Mouse (Mus musculus) Patski (cell line): Measurements from ENCODE around the gene Irgq. TPM values are rescaled to one million over a fixed set of nuclear protein-coding genes. Genes with fewer than 3 reads are reported as not detected.

ENCODE experiments used
- ATAC-seq: fragments of 100-300 bp; one replicate; pipeline ENCODE4 v1.8.0; 2021
- CTCF ChIA-PET: fragments of 350-600 bp; sonication (Branson Sonifier 250); formaldehyde crosslinking; loops from one replicate; lab custom pipeline; 2022; ENCODE audit warnings: inconsistent platforms; lab: Charles Lee
- POLR2A ChIA-PET: fragments of 350-600 bp; sonication (Branson Sonifier 250); formaldehyde crosslinking; loops from one replicate; lab custom pipeline; 2022; ENCODE audit warnings: antibody characterized with exemption, inconsistent platforms; lab: Charles Lee
- DNase-seq: peaks from one replicate; pipeline ENCODE4 v3.0.0-alpha.2; 2011; ENCODE audit warnings: low read depth, low spot score
- H3K27me3 ChIP-seq: fragments of 371-371 bp; one replicate; pipeline ENCODE4 v1.5.1; 2021
- CTCF ChIP-seq: fragments of 100-300 bp; IDR thresholded peaks from one replicate; pipeline ENCODE4 v1.5.1; 2021
- in situ Hi-C: fragments of 300-500 bp; cut with MboI; formaldehyde crosslinking; loops from 3 replicates; pipeline ENCODE4 v1.11.1; 2018; ENCODE audit warnings: low pct_unique_long_range_greater_than_20kb, mixed read lengths
- polyA plus RNA-seq: library from polyadenylated mRNA; unstranded; gene quantifications from one replicate; pipeline ENCODE4 v1.2.3, GENCODE M21; 2021

The Irgq gene
- polyA plus RNA-seq, 1 experiment from 2014 or later = 28.8 TPM

GRCm38 (mm10) chr7:24499856-24500577 lies 30.5 kb upstream of the Irgq start:
- DNase-seq = no peak
- POLR2A ChIA-PET = no interaction called here

GRCm38 (mm10) chr7:24500929-24501328 lies 29.6 kb upstream of the Irgq start:
- TF ChIP-seq CTCF = no peak
- DNase-seq (no peak), ATAC-seq (no peak)
- in situ Hi-C loops = no loop called here
- ChIA-PET CTCF (interaction anchor here (0.7 to 1.9 kb wide), 3 partner anchors 17 to 165 kb away, joined by 3 to 9 read pairs (median 3); no protein-coding TSS in a partner anchor), POLR2A (no interaction called here)
- no peaks in the 10 kb centered on the region for H3K27me3 ChIP-seq

More at GRCm38 (mm10) chr7:24499856-24500577, 30.5 kb upstream of the Irgq start:
- no peak for ATAC-seq
- H3K27me3 ChIP-seq = no peaks in the 10 kb centered on the region
- in situ Hi-C loops = no loop called here
- CTCF ChIA-PET = interaction anchor here (0.8 to 1.9 kb wide), 2 partner anchors 26 kb away, joined by 3 to 9 read pairs; no protein-coding TSS in a partner anchor
- TF ChIP-seq CTCF = no peak

- no peak for ATAC-seq
Measured at GRCm38 (mm10) chr7:24501492-24501891, 29.0 kb upstream of the Irgq start.

GRCm38 (mm10) chr7:24504004-24504403 lies 26.5 kb upstream of the Irgq start:
- ChIA-PET POLR2A (no interaction called here), CTCF (no interaction called here)
- no peak for TF ChIP-seq CTCF
- ATAC-seq = no peak
- in situ Hi-C loops = no loop called here
- no peaks in the 10 kb centered on the region for H3K27me3 ChIP-seq
- DNase-seq = no peak

More at GRCm38 (mm10) chr7:24501492-24501891, 29.0 kb upstream of the Irgq start:
- CTCF ChIA-PET = interaction anchor here (0.7 to 1.9 kb wide), 3 partner anchors 17 to 166 kb away, joined by 3 to 9 read pairs (median 3); no protein-coding TSS in a partner anchor
- H3K27me3 ChIP-seq = no peaks in the 10 kb centered on the region
- in situ Hi-C loops = no loop called here
- DNase-seq = no peak
- POLR2A ChIA-PET = interaction anchor here (0.7 kb wide), 1 partner anchor 12 kb away, joined by 3 read pairs; no protein-coding TSS in a partner anchor
- no peak for TF ChIP-seq CTCF

GRCm38 (mm10) chr7:24504868-24505267 lies 25.6 kb upstream of the Irgq start:
- ATAC-seq = no peak
- POLR2A ChIA-PET = interaction anchor here (1.2 kb wide), 2 partner anchors 13 to 19 kb away, joined by 3 read pairs; no protein-coding TSS in a partner anchor

GRCm38 (mm10) chr7:24505447-24506064 lies 24.9 kb upstream of the Irgq start:
- ChIA-PET POLR2A (interaction anchor here (0.7 to 2.5 kb wide), 4 partner anchors 13 to 26 kb away, joined by 3 to 11 read pairs (median 3); partner anchors contain the start of gene Irgq), CTCF (interaction anchor here (1.5 to 2.1 kb wide), 2 partner anchors 32 to 64 kb away, joined by 5 to 9 read pairs; no protein-coding TSS in a partner anchor)
- ATAC-seq (no peak), DNase-seq (no peak)
- in situ Hi-C loops = no loop called here
- no peak for TF ChIP-seq CTCF
- H3K27me3 ChIP-seq = no peaks in the 10 kb centered on the region

More at GRCm38 (mm10) chr7:24504868-24505267, 25.6 kb upstream of the Irgq start:
- CTCF ChIA-PET = interaction anchor here (1.5 to 2.1 kb wide), 2 partner anchors 31 to 63 kb away, joined by 5 to 9 read pairs; no protein-coding TSS in a partner anchor
- H3K27me3 ChIP-seq = no peaks in the 10 kb centered on the region
- in situ Hi-C loops = no loop called here
- TF ChIP-seq CTCF = no peak
- DNase-seq = no peak

GRCm38 (mm10) chr7:24506065-24506459 lies 24.4 kb upstream of the Irgq start:
- ATAC-seq (no peak), DNase-seq (no peak)
- H3K27me3 ChIP-seq = no peaks in the 10 kb centered on the region
- CTCF ChIA-PET = interaction anchor here (1.5 to 2.1 kb wide), 2 partner anchors 33 to 64 kb away, joined by 5 to 9 read pairs; no protein-coding TSS in a partner anchor
- POLR2A ChIA-PET = interaction anchor here (0.6 to 2.5 kb wide), 5 partner anchors 13 to 190 kb away, joined by 3 to 11 read pairs (median 3); partner anchors contain the start of gene Irgq
- in situ Hi-C loops = no loop called here
- no peak for TF ChIP-seq CTCF

- H3K27me3 ChIP-seq = no peaks in the 10 kb centered on the region
- TF ChIP-seq CTCF = no peak
- ATAC-seq (peak; percentile 1), DNase-seq (peak; percentile 39)
- in situ Hi-C loops = no loop called here
- ChIA-PET POLR2A (interaction anchor here (0.6 to 2.5 kb wide), 5 partner anchors 15 to 190 kb away, joined by 3 to 11 read pairs (median 4); partner anchors contain the start of gene Irgq), CTCF (interaction anchor here (1.2 to 2.1 kb wide), 4 partner anchors 24 to 65 kb away, joined by 3 to 9 read pairs (median 5); partner anchors contain the start of gene Irgq)
Measured at GRCm38 (mm10) chr7:24506476-24506837, 24.0 kb upstream of the Irgq start.

- DNase-seq = peak; percentile 53
- peak; percentile 90 for ATAC-seq
- ChIA-PET CTCF (interaction anchor here (1.2 to 2.1 kb wide), 4 partner anchors 11 to 34 kb away, joined by 3 to 9 read pairs (median 6); partner anchors contain the start of gene Irgq), POLR2A (interaction anchor here (0.6 to 2.5 kb wide), 13 partner anchors 9 to 383 kb away, joined by 3 to 11 read pairs (median 4); partner anchors contain the start of gene Irgq)
- H3K27me3 ChIP-seq = no peaks in the 10 kb centered on the region
- in situ Hi-C loops = no loop called here
- no peak for TF ChIP-seq CTCF
Measured at GRCm38 (mm10) chr7:24506838-24507725, 23.4 kb upstream of the Irgq start, which contains the start of gene Zfp428. Zfp428 (plus strand) TSS chr7:24507006.
